Mouse (Mus musculus) embryo, embryonic 11 days (tissue): ENCODE measurements at regions not wholly inside any gene's neighbourhood (a gene's known extent, or its start where the extent isn't known, plus 50 kb on each side); places are given as distances from the start of the nearest gene placed in this dataset.

ENCODE experiments used
- DNase-seq: peaks from one replicate; pipeline ENCODE4 v3.0.0-alpha.2; 2015

- DNase-seq = peak; percentile 10
These were observed 158.5 kb upstream of the 4930595M18Rik start for GRCm38 (mm10) chrX:81616397-81616796.
